Mouse (Mus musculus): ENCODE results near the gene AC124502.3.
"Not testable (repeated sequence)": the region's sequence is repeated elsewhere in the genome, so short reads cannot be mapped to it uniquely, and the experiment has no call there.

Gene AC124502.3

DNA sequence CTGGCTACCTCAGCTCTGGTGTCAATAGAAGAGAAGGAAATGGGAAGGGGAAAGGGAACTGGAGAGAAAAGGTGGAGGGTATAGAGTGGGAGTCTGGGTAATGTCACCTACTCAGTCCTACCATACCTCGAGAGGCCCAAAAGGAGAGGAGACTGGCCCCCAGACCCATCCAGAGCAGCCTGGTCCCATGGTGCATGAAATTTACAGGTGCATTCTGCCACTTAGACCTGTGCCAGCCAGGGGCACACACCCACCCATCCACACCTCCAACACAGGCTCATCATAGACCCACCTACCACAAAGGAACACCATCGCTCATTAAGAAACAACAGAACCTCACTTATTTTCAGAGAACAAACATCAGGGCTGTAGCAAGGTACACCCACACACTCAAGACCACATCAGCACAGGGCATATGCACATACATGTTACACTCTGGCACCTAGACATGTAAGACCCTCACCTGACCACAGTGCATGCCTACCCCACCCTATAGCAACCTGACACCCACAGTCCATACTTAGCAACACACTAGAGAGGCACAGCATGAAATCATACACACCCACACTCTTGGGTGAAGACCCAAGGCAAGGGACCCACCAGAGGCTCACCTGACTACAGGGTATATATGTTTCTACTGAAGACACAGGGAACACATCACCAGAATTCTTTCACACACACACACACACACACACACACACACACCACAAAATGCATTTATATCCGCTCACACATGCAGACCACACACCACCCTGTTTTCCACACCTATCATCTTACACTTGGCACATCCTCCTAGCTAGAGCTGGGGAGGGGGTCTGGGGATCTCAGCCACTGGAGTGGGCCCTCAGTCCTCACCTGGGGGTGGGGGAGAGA, 45.5 kb downstream of the AC124502.3 start:
- DNase-seq (ENCODE audit: low spot score), result no peak

DNA sequence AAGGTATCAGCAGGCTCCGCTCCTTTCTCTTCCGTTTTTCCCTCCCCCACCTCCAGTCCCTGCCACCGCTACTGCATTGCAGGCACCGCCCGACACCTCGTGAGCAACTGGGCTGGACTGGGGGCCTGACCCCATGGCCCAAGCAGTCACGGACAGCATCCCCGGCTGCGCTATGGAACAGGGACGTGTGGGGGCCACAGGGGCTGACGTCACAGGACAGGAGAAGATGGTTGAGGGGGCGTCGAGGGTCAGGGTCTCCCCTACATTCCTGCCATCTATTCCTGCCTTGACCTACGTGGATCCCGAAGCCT, 46.1 kb downstream of the AC124502.3 start:
- DNase-seq (ENCODE audit: low spot score), result no peak

DNA sequence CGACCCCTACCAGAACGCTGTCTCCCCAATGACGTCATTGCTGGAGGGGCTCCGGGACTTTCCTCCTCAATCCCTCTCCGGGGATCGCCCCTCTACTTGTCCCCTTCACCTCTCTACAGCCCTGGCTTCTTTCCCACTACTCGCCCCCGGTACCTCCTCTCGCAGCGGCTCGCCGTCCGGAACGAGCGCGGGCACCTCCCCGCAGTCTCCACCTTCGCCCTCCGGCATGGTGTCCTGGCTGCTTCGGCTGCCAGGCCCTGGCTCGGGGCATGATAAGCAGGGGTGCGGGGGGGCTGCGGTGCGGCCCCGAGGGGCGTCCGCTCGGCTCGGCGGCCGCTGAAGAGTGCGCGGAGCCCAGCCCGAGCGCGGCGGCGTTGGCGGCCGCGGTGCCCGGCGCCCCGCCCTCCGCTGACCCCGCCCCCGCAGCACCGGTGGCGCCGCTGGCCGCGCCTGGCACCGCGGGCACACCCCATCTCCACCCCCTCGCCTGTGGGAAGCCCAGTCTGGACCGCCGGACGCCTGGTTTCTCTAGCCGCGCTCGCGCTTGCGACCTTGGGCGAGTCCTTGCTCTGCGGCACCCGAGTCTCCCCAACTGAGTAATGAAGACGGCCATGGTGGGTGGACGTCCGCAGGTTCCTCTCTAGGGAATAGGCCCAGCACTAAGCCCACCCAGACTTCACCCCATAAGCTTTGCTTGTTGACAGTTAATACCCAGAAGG, 46.6 kb downstream of the AC124502.3 start, which contains the start of gene Tmem151a:
TSS of gene Tmem151a (minus strand) at position 387 of the 719 bp plus-strand sequence.
- no peak for DNase-seq (ENCODE audit: low spot score)

DNA sequence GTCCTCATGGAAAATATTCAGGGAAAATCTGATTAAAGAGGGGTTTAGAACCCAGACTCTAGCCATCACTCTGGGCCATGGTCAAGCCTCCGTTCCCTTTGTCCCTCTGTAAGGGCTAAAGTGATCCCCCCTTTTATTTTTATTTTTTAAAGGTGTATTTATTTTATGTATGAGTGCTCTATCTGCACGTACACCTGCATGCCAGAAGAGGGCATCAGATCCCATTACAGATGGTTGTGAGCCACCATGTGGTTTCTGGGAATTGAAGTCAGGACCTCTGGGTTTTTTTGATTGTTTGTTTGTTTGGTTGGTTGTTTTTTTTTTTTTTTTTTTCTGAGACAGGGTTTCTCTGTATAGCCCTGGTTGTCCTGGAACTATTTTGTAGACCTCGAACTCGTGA, 47.8 kb downstream of the AC124502.3 start:
- not testable (repeated sequence) for DNase-seq (ENCODE audit: low spot score)

DNA sequence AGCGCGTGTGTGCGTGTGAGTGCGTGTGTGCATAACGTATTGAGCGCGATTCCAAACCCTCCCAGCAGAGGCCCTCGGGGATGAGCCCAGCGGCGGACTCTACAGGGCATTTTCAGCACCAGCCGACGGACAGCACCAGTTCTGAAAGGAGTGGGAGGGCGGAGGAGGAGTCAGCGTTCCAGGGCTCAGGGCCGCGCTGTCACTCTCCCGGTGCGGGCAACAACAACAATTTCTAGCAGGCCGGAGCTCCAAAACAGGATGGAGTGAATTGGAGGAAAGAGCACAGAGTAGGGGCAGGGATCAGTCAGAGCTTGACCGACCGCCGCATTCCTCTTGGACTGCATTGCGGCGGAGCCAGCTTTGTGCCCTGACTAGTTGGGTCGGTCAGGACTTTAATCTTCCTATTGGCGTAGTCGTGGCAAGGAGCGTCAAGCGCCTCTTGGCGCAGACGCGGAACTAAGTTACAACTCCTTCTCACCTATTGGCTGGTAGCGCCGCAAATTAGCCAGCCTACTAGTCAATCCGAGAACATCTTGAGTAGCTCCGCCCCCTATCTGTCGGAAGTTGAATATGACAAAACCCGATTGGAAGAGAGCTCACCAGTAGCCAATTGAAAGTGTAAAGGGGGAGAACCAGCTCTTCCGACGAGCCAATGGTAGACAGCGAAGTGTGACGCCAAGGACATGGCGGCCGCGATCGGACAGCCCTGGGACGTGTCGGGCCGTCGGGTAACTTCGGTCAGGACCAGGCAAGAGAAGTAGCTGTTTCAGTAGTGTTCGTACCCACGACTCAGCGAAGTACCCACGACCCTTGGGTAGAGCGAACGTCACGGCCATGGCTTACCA, 49.4 kb downstream of the AC124502.3 start, which contains the start of gene Yif1a:
TSS of gene Yif1a (plus strand) at position 655 of the 845 bp plus-strand sequence.
- DNase-seq (ENCODE audit: low spot score), result peak; percentile 99

DNA sequence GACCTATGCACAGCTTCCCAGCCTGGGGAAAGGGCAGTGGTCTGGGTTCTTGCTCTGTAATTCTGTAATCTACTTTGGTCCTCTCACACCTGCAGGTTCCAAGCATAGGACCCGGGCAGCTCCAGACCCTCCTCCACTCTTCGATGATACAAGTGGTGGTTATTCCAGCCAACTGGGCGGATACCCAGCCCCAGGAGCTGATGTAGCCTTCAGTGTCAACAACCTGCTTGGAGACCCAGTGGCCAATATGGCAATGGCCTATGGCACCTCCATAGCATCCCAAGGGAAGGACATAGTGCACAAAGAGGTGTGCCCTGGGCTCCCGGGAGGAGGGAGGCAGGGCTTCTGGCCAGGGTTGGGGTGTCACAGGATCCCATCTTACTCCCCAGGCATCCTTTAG, 50.6 kb downstream of the AC124502.3 start:
- no peak for DNase-seq (ENCODE audit: low spot score)

DNA sequence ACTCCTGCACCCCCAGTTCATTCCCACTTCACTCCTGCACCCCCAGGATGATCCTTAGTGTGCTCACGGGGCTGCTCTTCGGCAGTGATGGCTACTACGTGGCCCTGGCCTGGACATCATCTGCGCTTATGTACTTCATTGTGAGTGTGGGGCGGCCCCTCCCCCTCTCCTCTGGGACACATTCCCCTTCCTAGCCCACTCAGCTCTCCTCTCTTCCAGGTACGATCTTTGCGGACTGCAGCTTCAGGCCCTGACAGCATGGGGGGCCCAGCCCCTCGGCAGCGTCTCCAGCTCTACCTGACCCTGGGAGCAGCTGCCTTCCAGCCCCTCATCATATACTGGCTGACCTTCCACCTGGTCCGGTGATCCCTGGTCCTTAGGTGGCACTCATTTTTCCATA, 53.4 kb downstream of the AC124502.3 start:
- no peak for DNase-seq (ENCODE audit: low spot score)

DNA sequence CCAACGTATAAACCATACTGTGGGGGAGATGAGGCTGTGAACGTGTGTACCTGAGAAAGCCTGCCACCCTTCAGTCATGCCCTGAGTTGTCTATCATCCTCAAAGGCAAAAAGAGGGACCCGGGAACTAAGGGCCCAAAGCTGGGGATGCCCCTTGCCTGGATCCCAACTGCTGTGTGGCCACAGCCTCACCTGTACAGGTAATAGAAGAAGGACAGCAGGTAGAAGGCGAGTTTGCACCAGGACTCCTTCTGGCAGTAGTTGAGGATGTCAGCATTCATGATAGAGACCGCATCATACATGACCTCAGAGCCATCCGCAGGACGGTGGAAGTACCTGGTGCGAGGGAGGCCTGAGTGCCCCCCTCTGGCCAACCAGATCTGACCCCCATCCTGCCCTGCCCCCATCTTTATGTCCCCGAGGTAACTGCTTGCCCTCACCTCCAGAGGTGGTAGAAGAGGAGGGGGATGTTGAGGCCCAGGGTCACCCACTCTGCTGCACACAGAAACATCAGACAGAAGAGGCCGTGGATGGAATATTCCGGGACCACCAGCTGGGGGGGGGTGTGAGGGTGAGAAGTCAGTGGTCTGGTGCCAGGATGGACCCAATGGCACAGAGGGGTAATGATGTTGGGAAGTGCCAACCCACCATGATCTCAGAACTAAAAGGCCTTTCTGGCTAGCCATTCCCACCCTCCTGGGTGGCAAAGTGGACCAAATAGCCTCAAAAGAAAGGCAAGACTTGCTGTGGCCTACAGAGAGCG, 55.0 kb downstream of the AC124502.3 start:
- DNase-seq (ENCODE audit: low spot score), result no peak

DNA sequence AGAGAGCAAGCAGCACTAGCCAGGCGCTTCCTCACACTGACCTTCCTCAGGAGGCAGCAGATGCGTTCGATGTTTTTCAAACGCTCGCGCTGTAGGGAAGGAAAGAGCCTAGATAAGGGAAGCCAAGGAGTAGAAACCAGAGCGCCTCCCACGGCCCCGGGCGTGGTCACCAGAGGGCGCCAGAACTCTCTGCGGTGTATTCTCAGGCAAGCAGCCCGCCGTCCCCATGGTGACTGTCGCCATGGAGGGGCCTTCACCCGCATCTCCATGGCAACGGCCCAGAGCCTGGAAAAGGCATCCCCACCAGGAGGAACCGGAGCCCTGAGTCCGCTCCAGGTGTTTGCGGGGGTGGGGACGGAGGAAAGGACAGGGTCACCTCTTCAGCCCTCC, 55.5 kb downstream of the AC124502.3 start:
- peak; percentile 87 for DNase-seq (ENCODE audit: low spot score)

DNA sequence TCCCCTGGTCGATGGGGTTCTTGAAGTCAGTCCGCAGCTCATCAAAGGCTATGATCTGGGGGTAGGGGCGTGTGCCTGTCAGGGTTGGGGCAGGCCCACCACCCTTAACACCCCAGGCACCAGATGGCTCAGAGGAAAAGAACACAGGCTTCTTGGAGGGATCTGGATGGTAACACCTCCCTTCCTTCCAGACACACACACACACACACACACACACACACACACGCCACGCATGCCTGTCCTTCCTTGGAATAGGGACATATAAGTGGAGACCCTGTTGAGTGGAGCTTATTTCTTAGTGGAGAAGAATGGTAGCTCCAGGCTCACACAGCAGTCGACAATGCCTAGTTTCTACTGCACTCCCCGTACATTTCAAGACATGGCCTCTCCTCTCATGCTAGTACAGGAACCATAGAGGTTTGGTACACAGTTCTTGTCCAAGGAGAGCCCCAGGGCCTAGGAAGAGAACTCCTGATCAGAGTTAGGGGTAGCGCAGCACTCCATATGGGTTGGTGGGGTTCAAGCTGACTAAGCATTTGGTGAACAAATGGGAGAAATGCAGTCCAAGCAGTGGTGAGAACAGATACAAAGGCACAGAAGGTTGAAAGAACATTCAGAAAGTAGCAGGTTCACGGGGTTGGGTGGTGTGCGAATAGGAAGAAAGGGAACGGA, 56.2 kb downstream of the AC124502.3 start:
- DNase-seq (ENCODE audit: low spot score), result no peak

DNA sequence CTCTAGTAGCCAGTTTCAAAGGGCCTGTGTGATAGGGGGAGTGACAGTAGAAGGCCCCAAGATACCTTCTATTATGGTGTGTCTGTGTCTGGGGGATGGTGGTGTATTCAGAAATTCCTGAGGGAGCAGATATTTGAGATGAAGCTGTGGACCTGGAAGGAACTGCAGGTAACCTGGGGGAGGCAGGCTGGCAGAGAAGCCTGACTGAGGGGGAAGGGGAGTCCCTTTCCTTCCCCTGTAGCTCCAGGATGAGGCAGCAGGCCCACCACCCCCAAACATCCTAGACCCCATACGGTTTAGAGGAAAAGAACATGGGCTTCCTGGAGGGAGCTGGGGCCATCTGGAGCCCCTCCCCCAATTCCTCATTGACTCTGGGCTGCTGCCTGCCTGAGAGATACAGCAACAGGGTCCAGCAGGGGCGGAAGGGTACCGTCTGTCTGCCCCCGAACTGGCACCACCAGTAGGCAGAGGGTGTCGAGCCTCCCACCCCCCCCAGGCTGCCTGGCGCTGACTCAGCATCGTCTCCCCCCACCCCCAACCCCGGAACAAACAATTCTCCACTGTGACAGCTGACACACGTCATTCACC, 57.3 kb downstream of the AC124502.3 start:
- DNase-seq (ENCODE audit: low spot score), result no peak

DNA sequence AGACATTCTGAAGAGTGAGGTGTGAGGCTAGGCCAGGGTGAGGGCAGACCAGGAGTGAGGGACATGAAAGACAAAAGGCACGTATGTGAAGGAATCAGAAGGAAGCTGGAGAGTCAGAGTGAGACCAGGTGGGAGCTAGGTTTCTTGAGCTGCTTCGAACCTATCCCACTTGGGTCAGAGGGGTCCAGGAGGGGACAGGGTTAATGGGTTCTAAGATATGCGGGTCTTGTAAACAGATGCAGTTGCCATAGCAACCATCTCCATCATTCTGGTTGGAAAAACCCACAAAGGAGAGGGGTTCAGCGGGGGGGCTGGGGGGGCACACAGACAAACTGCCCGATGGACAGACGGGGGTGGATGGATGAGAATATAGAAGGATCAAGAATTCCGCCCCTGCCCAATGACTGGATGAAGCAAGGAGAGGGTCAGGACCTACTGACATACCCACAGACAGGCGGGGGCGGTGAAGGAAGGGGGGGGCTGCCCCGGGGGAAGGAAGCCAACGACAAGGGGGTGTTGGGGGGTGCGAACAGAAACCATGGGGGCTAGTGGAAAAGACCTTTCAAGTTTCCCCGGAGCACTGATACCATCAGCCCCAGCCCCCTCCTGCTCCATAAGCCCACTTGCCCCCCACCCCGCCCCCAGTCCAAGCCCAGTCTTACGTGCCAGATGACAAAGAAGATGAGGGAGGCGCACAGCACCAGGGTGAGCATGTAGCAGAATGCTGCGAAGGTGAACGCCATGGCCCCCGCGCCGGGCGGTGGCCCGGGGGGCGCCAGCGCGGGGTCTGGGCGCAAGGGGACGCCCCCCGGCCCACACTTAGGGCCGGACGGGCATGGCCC, 59.1 kb downstream of the AC124502.3 start:
- DNase-seq (ENCODE audit: low spot score), result no peak

DNA sequence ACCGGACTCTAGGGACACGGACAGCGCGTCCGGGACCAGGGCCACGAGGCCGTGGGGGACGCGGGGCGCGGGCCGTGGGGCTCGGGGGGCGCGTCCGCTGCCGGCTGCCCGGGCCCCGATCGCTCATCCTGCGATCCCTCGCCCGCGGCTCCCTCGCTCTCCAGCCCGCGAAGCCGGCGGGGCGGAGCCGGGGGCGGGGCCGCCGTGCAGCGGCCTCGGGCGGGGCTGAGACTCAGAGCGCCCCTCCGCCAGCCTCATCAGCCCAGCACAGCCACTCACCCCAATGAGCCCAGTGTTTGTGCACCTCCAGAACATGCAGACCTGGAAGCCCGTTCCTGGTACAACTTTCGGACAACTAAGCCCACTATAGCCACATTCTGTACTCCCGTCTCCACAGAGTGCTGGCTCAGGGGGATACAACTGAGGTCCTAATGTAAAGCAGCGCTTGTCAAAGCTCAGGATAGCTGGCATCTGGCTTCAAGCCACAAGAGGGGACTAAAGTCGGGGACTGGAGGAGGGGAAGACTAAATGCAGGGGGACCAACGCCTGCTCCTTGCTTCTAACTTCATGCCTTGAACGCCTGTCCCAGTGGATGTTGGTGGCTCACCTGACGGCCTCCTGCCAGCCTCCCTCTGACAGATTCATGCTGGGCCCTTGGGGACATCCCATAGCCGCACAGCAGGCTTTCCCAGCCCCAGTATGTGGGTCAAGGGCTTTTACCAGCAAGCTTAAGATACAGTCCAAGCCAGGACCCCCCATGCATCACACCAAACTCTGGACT, 59.9 kb downstream of the AC124502.3 start, which contains the start of gene Cnih2:
TSS of gene Cnih2 (minus strand) at position 159 of the 781 bp plus-strand sequence.
- no peak for DNase-seq (ENCODE audit: low spot score)

Measured in lung, postnatal 25 days (tissue).